Mouse (Mus musculus) intestine, postnatal 0 days (tissue): ENCODE measurements around the gene Myo1d. TPM values are rescaled to one million over a fixed set of nuclear protein-coding genes. Genes with fewer than 3 reads are reported as not detected.

Experiments used
- ATAC-seq: fragments of 200-750 bp; cut with Nextera tagmentation; 2 replicates; pipeline ENCODE4 v1.8.0; 2017; ENCODE audit warnings: mild to moderate bottlenecking, moderate TSS enrichment, moderate library complexity
- H3K27ac ChIP-seq: fragments of 300-500 bp; sonication (generic); 2 replicates; pipeline ENCODE4 v1.5.1; 2014; ENCODE audit warnings: mild to moderate bottlenecking, low read depth, low read length, moderate library complexity
- H3K27me3 ChIP-seq: fragments of 300-500 bp; sonication (generic); replicated peaks from 2 replicates; pipeline ENCODE4 v1.6.1; 2014; ENCODE audit warnings: low read length, mixed read lengths; ENCODE audit not compliant: control insufficient read depth, insufficient read depth
- H3K36me3 ChIP-seq: fragments of 300-500 bp; sonication (generic); 2 replicates; pipeline ENCODE4 v1.6.1; 2014; ENCODE audit warnings: mild to moderate bottlenecking, moderate library complexity; ENCODE audit not compliant: control insufficient read depth, insufficient read depth
- H3K4me1 ChIP-seq: fragments of 300-500 bp; sonication (generic); replicated peaks from 2 replicates; pipeline ENCODE4 v1.6.1; 2014; ENCODE audit warnings: antibody characterized with exemption, low read length, mixed read lengths; ENCODE audit not compliant: control insufficient read depth, insufficient read depth
- H3K4me2 ChIP-seq: fragments of 300-500 bp; sonication (generic); replicated peaks from 2 replicates; pipeline ENCODE4 v1.6.1; 2014; ENCODE audit warnings: low read depth, mild to moderate bottlenecking, moderate library complexity
- H3K4me3 ChIP-seq: fragments of 300-500 bp; sonication (generic); 2 replicates; pipeline ENCODE4 v1.5.1; 2014; ENCODE audit warnings: low read depth, low read length
- H3K9ac ChIP-seq: fragments of 300-500 bp; sonication (generic); 2 replicates; pipeline ENCODE4 v1.6.1; 2014; ENCODE audit warnings: mild to moderate bottlenecking, low read depth, low read length
- H3K9me3 ChIP-seq: fragments of 300-500 bp; sonication (generic); 2 replicates; pipeline ENCODE4 v1.6.1; 2016; ENCODE audit warnings: mixed run types; ENCODE audit not compliant: control insufficient read depth
- CTCF ChIP-seq: sonication (generic); IDR thresholded peaks from 2 replicates; pipeline ENCODE4 v1.5.1; 2016; ENCODE audit warnings: low read depth, mild to moderate bottlenecking, control low read depth, antibody characterized with exemption, moderate library complexity
- WGBS: fragments of 180-500 bp; shearing (Covaris S2); extraction: QIAGEN DNeasy Blood & Tissue Kit; methylation state at CpG from one replicate; pipeline ENCODE4 v1.1.7; 2014; 5-methylcytosine and 5-hydroxymethylcytosine counted together
- polyA plus RNA-seq: library from polyadenylated mRNA; unstranded; fragments of >200 nt; fragmentation: Nextera tagmentation; extraction: Ambion mirVana; gene quantifications from 2 replicates; pipeline ENCODE4 v1.2.1, GENCODE M21; 2015

Gene Myo1d
- polyA plus RNA-seq, 1 experiment from 2014 or later = 57.2 TPM

- peaks cover 14% of the 10 kb centered on the region; the same call in 1 of the 2 replicates for H3K36me3 ChIP-seq
- ATAC-seq = no peak
- no peak for TF ChIP-seq CTCF
- no peak overlapping the region for H3K27ac ChIP-seq
- H3K9me3 ChIP-seq = no peaks in the 10 kb centered on the region
- no peak overlapping the region for H3K4me3 ChIP-seq
- H3K4me1 ChIP-seq = no peaks in the 10 kb centered on the region
- no peak overlapping the region for H3K9ac ChIP-seq
- WGBS = 86% methylated on average over 10 of the region's 10 CpGs
- H3K27me3 ChIP-seq = no peaks in the 10 kb centered on the region
- no peak overlapping the region for H3K4me2 ChIP-seq
Measured at GRCm38 (mm10) chr11:80497225-80497919, 282.5 kb downstream of the Myo1d start.

- WGBS = 85% methylated on average over 1 of the region's 1 CpGs
- Histone ChIP-seq H3K27ac (no peak overlapping the region), H3K4me1 (no peaks in the 10 kb centered on the region), H3K27me3 (no peaks in the 10 kb centered on the region), H3K4me3 (no peak overlapping the region), H3K36me3 (peaks cover 14% of the 10 kb centered on the region; the same call in 1 of the 2 replicates), H3K9ac (no peak overlapping the region), H3K4me2 (no peak overlapping the region), H3K9me3 (no peaks in the 10 kb centered on the region)
- TF ChIP-seq CTCF = no peak
- no peak for ATAC-seq
Measured at GRCm38 (mm10) chr11:80496640-80497039, 283.2 kb downstream of the Myo1d start.

GRCm38 (mm10) chr11:80495972-80496371 lies 283.9 kb downstream of the Myo1d start:
- 93% methylated on average over 6 of the region's 6 CpGs for WGBS
- Histone ChIP-seq H3K9ac (no peak overlapping the region), H3K4me2 (no peak overlapping the region), H3K4me1 (no peaks in the 10 kb centered on the region), H3K4me3 (no peak overlapping the region), H3K9me3 (no peaks in the 10 kb centered on the region), H3K27ac (no peak overlapping the region), H3K36me3 (peaks cover 14% of the 10 kb centered on the region; the same call in 1 of the 2 replicates), H3K27me3 (no peaks in the 10 kb centered on the region)
- ATAC-seq = no peak
- TF ChIP-seq CTCF = no peak

- Histone ChIP-seq H3K9ac (no peak overlapping the region), H3K4me1 (no peaks in the 10 kb centered on the region), H3K27me3 (no peaks in the 10 kb centered on the region), H3K4me2 (no peak overlapping the region), H3K9me3 (no peaks in the 10 kb centered on the region), H3K36me3 (peaks cover 14% of the 10 kb centered on the region; the same call in 1 of the 2 replicates), H3K4me3 (no peak overlapping the region), H3K27ac (no peak overlapping the region)
- 88% methylated on average over 9 of the region's 9 CpGs for WGBS
- no peak for TF ChIP-seq CTCF
- ATAC-seq = no peak
Measured at GRCm38 (mm10) chr11:80494852-80495251, 285.0 kb downstream of the Myo1d start.

- TF ChIP-seq CTCF = no peak
- no peak for ATAC-seq
- H3K4me3 ChIP-seq = no peak overlapping the region
- no peaks in the 10 kb centered on the region for H3K9me3 ChIP-seq
- H3K4me1 ChIP-seq = no peaks in the 10 kb centered on the region
- no peak overlapping the region for H3K4me2 ChIP-seq
- H3K9ac ChIP-seq = no peak overlapping the region
- H3K36me3 ChIP-seq = peaks cover 14% of the 10 kb centered on the region; the same call in 1 of the 2 replicates
- WGBS = 90% methylated on average over 5 of the region's 5 CpGs
- H3K27ac ChIP-seq = no peak overlapping the region
- H3K27me3 ChIP-seq = no peaks in the 10 kb centered on the region
Measured at GRCm38 (mm10) chr11:80493186-80493585, 286.6 kb downstream of the Myo1d start.

GRCm38 (mm10) chr11:80490831-80491230 lies 289.0 kb downstream of the Myo1d start:
- Histone ChIP-seq H3K27me3 (no peaks in the 10 kb centered on the region), H3K4me1 (no peaks in the 10 kb centered on the region), H3K4me2 (no peak overlapping the region), H3K27ac (no peak overlapping the region), H3K9me3 (no peaks in the 10 kb centered on the region), H3K9ac (no peak overlapping the region), H3K36me3 (peaks cover 15% of the 10 kb centered on the region; the same call in 1 of the 2 replicates), H3K4me3 (no peak overlapping the region)
- 66% methylated on average over 10 of the region's 10 CpGs for WGBS
- TF ChIP-seq CTCF = no peak
- ATAC-seq = no peak

- ATAC-seq = no peak
- H3K4me2 ChIP-seq = no peak overlapping the region
- H3K36me3 ChIP-seq = peaks cover 8% of the 10 kb centered on the region; the same call in 1 of the 2 replicates
- H3K4me1 ChIP-seq = no peaks in the 10 kb centered on the region
- H3K27ac ChIP-seq = no peak overlapping the region
- TF ChIP-seq CTCF = no peak
- WGBS = 61% methylated on average over 5 of the region's 5 CpGs
- H3K9me3 ChIP-seq = no peaks in the 10 kb centered on the region
- H3K4me3 ChIP-seq = no peak overlapping the region
- H3K9ac ChIP-seq = no peak overlapping the region
- H3K27me3 ChIP-seq = no peaks in the 10 kb centered on the region
Measured at GRCm38 (mm10) chr11:80489882-80490196, 290.0 kb downstream of the Myo1d start.
